Mouse (Mus musculus) liver, adult 2 months (tissue): ENCODE results near the gene Ckmt1. TPM values are rescaled to one million over a fixed set of nuclear protein-coding genes. Genes with fewer than 3 reads are reported as not detected.

Experiments
- DNase-seq: peaks from one replicate; pipeline ENCODE4 v3.0.0-alpha.2; 2011; ENCODE audit warnings: low read depth, low spot score; ENCODE audit errors: extremely low read depth
- H3K27ac ChIP-seq: fragments of 200-500 bp; replicated peaks from 2 replicates; pipeline ENCODE4 v1.5.1; 2012; ENCODE audit warnings: low read depth, mild to moderate bottlenecking, control low read depth, inconsistent platforms, low read length; ENCODE audit not compliant: insufficient read depth
- H3K27me3 ChIP-seq: fragments of 200-500 bp; 2 replicates; pipeline ENCODE4 v1.6.1; 2012; ENCODE audit warnings: mild to moderate bottlenecking, moderate library complexity, low read length, inconsistent platforms; ENCODE audit not compliant: control insufficient read depth, insufficient read depth
- H3K36me3 ChIP-seq: fragments of 200-500 bp; 2 replicates; pipeline ENCODE4 v1.6.1; 2012; ENCODE audit warnings: low read length, inconsistent platforms; ENCODE audit not compliant: control insufficient read depth, insufficient read depth
- H3K4me1 ChIP-seq: fragments of 200-500 bp; 2 replicates; pipeline ENCODE4 v1.6.1; 2011; ENCODE audit warnings: low read length; ENCODE audit not compliant: control insufficient read depth, insufficient read depth
- H3K4me3 ChIP-seq: fragments of 200-500 bp; 2 replicates; pipeline ENCODE4 v1.5.1; 2011; ENCODE audit warnings: low read depth, mild to moderate bottlenecking, control low read depth, low read length, moderate library complexity; ENCODE audit not compliant: insufficient read depth
- H3K79me2 ChIP-seq: fragments of 200-500 bp; 2 replicates; pipeline ENCODE4 v1.6.1; 2012; ENCODE audit warnings: inconsistent platforms, mild to moderate bottlenecking, low read length, moderate library complexity; ENCODE audit not compliant: control insufficient read depth, insufficient read depth
- H3K9ac ChIP-seq: fragments of 200-500 bp; 2 replicates; pipeline ENCODE4 v1.6.1; 2012; ENCODE audit warnings: low read depth, mild to moderate bottlenecking, control low read depth, inconsistent platforms, low read length
- CTCF ChIP-seq: fragments of 200-500 bp; IDR thresholded peaks from 2 replicates; pipeline ENCODE4 v1.5.1; 2011; ENCODE audit warnings: low read depth, low read length, control low read depth
- POLR2A ChIP-seq: fragments of 200-500 bp; IDR thresholded peaks from 2 replicates; pipeline ENCODE4 v1.6.1; 2011; ENCODE audit warnings: low read length, control low read depth; ENCODE audit not compliant: insufficient read depth; ENCODE audit errors: extremely low read depth
- WGBS: fragments of 180-500 bp; shearing (Covaris S2); methylation state at CpG from one replicate; pipeline ENCODE4 v1.1.7; 2018; 5-methylcytosine and 5-hydroxymethylcytosine counted together
- polyA plus RNA-seq: library from polyadenylated mRNA; depleted of rRNA; stranded (reverse); fragments of >200 nt; gene quantifications from 2 replicates; pipeline ENCODE4 v1.2.3, GENCODE M21; 2012; rRNA removed
- total RNA-seq: library from RNA; depleted of rRNA; stranded (reverse); fragments of >200 nt; gene quantifications from 2 replicates; pipeline ENCODE4 v1.2.3, GENCODE M21; 2014; rRNA removed

Gene Ckmt1
- total RNA-seq (2.0 TPM in 1 of 2 replicates, not detected in the other), polyA plus RNA-seq (0.73 and 1.2 TPM in 2 replicates)

- Histone ChIP-seq H3K36me3 (no peaks in the 10 kb centered on the region), H3K27ac (no peak within 1 kb of the TSS), H3K4me3 (no peak within 1 kb of the TSS), H3K4me1 (0 out of 2 replicates have a peak, but pooled peaks cover 2% of the 10 kb centered on the region), H3K79me2 (no peaks in the 10 kb centered on the region), H3K27me3 (peaks cover 14% of the 10 kb centered on the region), H3K9ac (no peak within 1 kb of the TSS)
- 49% methylated on average over 5 of the region's 5 CpGs for WGBS
- no peak for DNase-seq
- TF ChIP-seq POLR2A (no peak), CTCF (no peak)
These were observed at the start of gene Ckmt1 for GRCm38 (mm10) chr2:121357494-121357893. Ckmt1 (plus strand) TSS chr2:121357714.

- Histone ChIP-seq H3K4me3 (peak overlapping the region; percentile 49), H3K36me3 (no peaks in the 10 kb centered on the region), H3K27me3 (no peaks in the 10 kb centered on the region), H3K79me2 (no peaks in the 10 kb centered on the region), H3K9ac (no peak overlapping the region), H3K27ac (no peak overlapping the region), H3K4me1 (no peaks in the 10 kb centered on the region)
- no peak for TF ChIP-seq POLR2A
- no peak for DNase-seq
- 33% methylated on average over 5 of the region's 5 CpGs for WGBS
These were observed 48.5 kb upstream of the Ckmt1 start for GRCm38 (mm10) chr2:121308997-121309416.

GRCm38 (mm10) chr2:121316278-121316677, 41.2 kb upstream of the Ckmt1 start:
- Histone ChIP-seq H3K36me3 (0 out of 2 replicates have a peak, but pooled peaks cover 1% of the 10 kb centered on the region), H3K9ac (no peak overlapping the region), H3K27ac (no peak overlapping the region), H3K27me3 (no peaks in the 10 kb centered on the region), H3K4me1 (no peaks in the 10 kb centered on the region), H3K79me2 (no peaks in the 10 kb centered on the region), H3K4me3 (no peak overlapping the region)
- no peak for TF ChIP-seq CTCF
- no peak for TF ChIP-seq POLR2A
- DNase-seq, result no peak
- WGBS, result 77% methylated on average over 8 of the region's 8 CpGs

- 94% methylated on average over 10 of the region's 10 CpGs for WGBS
- no peak for TF ChIP-seq POLR2A
- no peak for TF ChIP-seq CTCF
- no peak for DNase-seq
- Histone ChIP-seq H3K4me3 (no peak overlapping the region), H3K27me3 (no peaks in the 10 kb centered on the region), H3K79me2 (no peaks in the 10 kb centered on the region), H3K36me3 (0 out of 2 replicates have a peak, but pooled peaks cover 3% of the 10 kb centered on the region), H3K4me1 (no peaks in the 10 kb centered on the region), H3K9ac (no peak overlapping the region), H3K27ac (no peak overlapping the region)
These were observed 34.5 kb upstream of the Ckmt1 start for GRCm38 (mm10) chr2:121323041-121323440.

GRCm38 (mm10) chr2:121323693-121324470, 33.6 kb upstream of the Ckmt1 start:
- H3K79me2 ChIP-seq, result no peaks in the 10 kb centered on the region
- TF ChIP-seq POLR2A, result no peak
- TF ChIP-seq CTCF, result no peak
- H3K36me3 ChIP-seq, result peaks cover 3% of the 10 kb centered on the region; the same call in 1 of the 2 replicates
- WGBS, result 60% methylated on average over 10 of the region's 10 CpGs
- H3K27ac ChIP-seq, result no peak overlapping the region
- no peak overlapping the region for H3K4me3 ChIP-seq
- no peaks in the 10 kb centered on the region for H3K27me3 ChIP-seq
- peak; percentile 64 for DNase-seq
- H3K9ac ChIP-seq, result no peak overlapping the region
- no peaks in the 10 kb centered on the region for H3K4me1 ChIP-seq

- H3K36me3 ChIP-seq, result peaks cover 5% of the 10 kb centered on the region; the same call in 1 of the 2 replicates
- TF ChIP-seq POLR2A, result no peak
- no peak for TF ChIP-seq CTCF
These were observed 28.0 kb upstream of the Ckmt1 start for GRCm38 (mm10) chr2:121329492-121329891.

More at GRCm38 (mm10) chr2:121329492-121329891, 28.0 kb upstream of the Ckmt1 start:
- Histone ChIP-seq H3K27ac (no peak overlapping the region), H3K27me3 (no peaks in the 10 kb centered on the region), H3K4me1 (no peaks in the 10 kb centered on the region), H3K79me2 (no peaks in the 10 kb centered on the region; the same call in 1 of the 2 replicates), H3K4me3 (no peak overlapping the region), H3K9ac (no peak overlapping the region)
- WGBS, result 83% methylated on average over 2 of the region's 2 CpGs
- DNase-seq, result no peak
